Mouse (Mus musculus) lung, embryonic 14.5 days (tissue): ENCODE results near the gene Rbak. TPM values are rescaled to one million over a fixed set of nuclear protein-coding genes. Genes with fewer than 3 reads are reported as not detected.
A peak's percentile ranks its signal among the peaks of the same experiment; 100 is the strongest.
"Not testable (repeated sequence)": the region's sequence is repeated elsewhere in the genome, so short reads cannot be mapped to it uniquely, and the experiment has no call there.

ENCODE experiments used
- ATAC-seq: fragments of 200-750 bp; cut with Nextera tagmentation; 2 replicates; pipeline ENCODE4 v1.8.0; 2017; ENCODE audit warnings: mild to moderate bottlenecking, moderate TSS enrichment, moderate library complexity; ENCODE audit not compliant: insufficient read depth
- DNase-seq: peaks from one replicate; pipeline ENCODE4 v3.0.0-alpha.2; 2015
- H3K27ac ChIP-seq: fragments of 300-500 bp; sonication (generic); 2 replicates; pipeline ENCODE4 v1.5.1; 2014; ENCODE audit warnings: low read depth, mild to moderate bottlenecking, moderate library complexity
- H3K27me3 ChIP-seq: fragments of 300-500 bp; sonication (generic); 2 replicates; pipeline ENCODE4 v1.6.1; 2014; ENCODE audit warnings: low read length, control low read depth; ENCODE audit not compliant: insufficient read depth
- H3K36me3 ChIP-seq: fragments of 300-500 bp; sonication (generic); 2 replicates; pipeline ENCODE4 v1.6.1; 2014; ENCODE audit warnings: control low read depth; ENCODE audit not compliant: insufficient read depth
- H3K4me1 ChIP-seq: fragments of 300-500 bp; sonication (generic); 2 replicates; pipeline ENCODE4 v1.6.1; 2014; ENCODE audit warnings: antibody characterized with exemption, control low read depth; ENCODE audit not compliant: insufficient read depth
- H3K4me2 ChIP-seq: fragments of 300-500 bp; sonication (generic); 2 replicates; pipeline ENCODE4 v1.6.1; 2014; ENCODE audit warnings: mild to moderate bottlenecking
- H3K4me3 ChIP-seq: fragments of 300-500 bp; sonication (generic); 2 replicates; pipeline ENCODE4 v1.5.1; 2014; ENCODE audit warnings: low read depth, low read length
- H3K9ac ChIP-seq: fragments of 300-500 bp; sonication (generic); 2 replicates; pipeline ENCODE4 v1.6.1; 2014
- H3K9me3 ChIP-seq: fragments of 300-500 bp; sonication (generic); 2 replicates; pipeline ENCODE4 v1.6.1; 2016; ENCODE audit warnings: low read depth, low read length, control low read depth
- CTCF ChIP-seq: IDR thresholded peaks from 2 replicates; pipeline ENCODE4 v1.5.1; 2016; ENCODE audit warnings: antibody characterized with exemption, low read depth
- WGBS: fragments of 180-500 bp; shearing (Covaris S2); extraction: QIAGEN DNeasy Blood & Tissue Kit; methylation state at CpG from one replicate; pipeline ENCODE4 v1.1.7; 2014; 5-methylcytosine and 5-hydroxymethylcytosine counted together
- polyA plus RNA-seq: library from polyadenylated mRNA; unstranded; fragments of >200 nt; fragmentation: Nextera tagmentation; extraction: Ambion mirVana; gene quantifications from 2 replicates; pipeline ENCODE4 v1.2.1, GENCODE M21; 2014

Rbak gene
- polyA plus RNA-seq, 1 experiment from 2014 or later, result 15.5 TPM

DNA sequence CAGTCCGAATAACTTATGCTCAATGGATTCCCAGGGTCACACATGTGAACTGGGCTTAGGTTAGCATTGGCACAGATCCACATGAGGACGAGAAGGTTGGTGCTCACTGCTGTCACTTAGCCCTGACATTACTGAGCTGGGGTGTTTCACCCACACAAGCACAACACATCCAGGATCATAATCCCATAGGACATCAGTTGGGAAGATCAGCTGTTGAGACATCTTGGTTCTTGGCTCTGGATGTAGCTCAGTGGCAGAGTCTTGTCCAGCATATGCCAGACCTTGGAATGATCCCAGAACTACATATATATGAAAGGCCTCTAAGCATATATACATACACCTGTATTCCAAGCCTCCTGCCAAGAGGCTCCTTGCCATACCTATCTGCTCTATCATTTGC lies 14.6 kb upstream of the Rbak start:
- no peaks in the 10 kb centered on the region for H3K9me3 ChIP-seq
- no peak for TF ChIP-seq CTCF
- H3K4me1 ChIP-seq, result no peaks in the 10 kb centered on the region
- DNase-seq (no peak), ATAC-seq (no peak)
- no peak overlapping the region for H3K4me3 ChIP-seq
- no peaks in the 10 kb centered on the region for H3K27me3 ChIP-seq
- H3K4me2 ChIP-seq, result no peak overlapping the region
- H3K36me3 ChIP-seq, result no peaks in the 10 kb centered on the region
- no peak overlapping the region for H3K9ac ChIP-seq
- no peak overlapping the region for H3K27ac ChIP-seq
- 69% methylated on average over 2 of the region's 2 CpGs for WGBS

DNA sequence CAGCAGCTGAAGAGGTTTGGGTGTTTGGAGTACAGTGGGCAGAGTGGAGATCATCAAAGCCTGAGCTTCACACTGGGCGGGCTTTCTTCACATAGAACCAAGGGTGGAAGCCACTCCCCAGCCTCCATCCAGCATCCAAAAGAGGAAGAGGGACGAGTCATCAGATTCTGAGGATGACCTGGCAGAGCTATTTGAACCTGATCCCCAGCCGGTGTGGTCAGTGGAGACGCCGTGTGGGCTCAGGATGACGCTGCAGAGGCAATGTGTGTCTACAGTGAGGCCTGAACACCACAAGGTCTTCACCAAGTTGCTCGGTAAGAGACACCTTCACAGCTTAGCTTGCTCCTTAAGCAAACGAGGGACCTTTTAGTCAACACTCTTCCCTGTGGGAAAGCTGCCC lies 14.2 kb upstream of the Rbak start:
- H3K4me3 ChIP-seq, H3K4me1 ChIP-seq, H3K4me2 ChIP-seq, H3K27ac ChIP-seq, DNase-seq, ATAC-seq, H3K9ac ChIP-seq, H3K27me3 ChIP-seq, H3K9me3 ChIP-seq, H3K36me3 ChIP-seq: not testable (repeated sequence)
- 42% methylated on average over 8 of the region's 8 CpGs for WGBS

DNA sequence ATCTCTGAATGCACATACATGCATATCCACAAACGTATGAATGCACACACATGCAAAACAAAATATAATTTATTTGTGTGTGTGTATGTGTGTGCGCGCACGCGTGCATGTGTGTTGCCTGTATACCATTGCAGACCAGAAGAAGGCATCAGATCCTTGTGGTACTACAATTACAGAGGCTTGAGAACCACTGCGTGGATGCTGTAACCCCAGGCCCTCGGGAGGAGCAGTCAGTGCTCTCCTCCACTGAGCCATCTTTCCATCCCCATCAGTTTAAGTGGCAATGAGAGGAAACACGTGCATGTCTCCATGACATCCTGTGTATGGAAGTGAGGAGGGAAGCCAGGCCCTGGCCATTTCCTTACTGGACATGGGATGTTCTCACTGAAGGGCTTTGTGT lies 12.2 kb upstream of the Rbak start:
- no peaks in the 10 kb centered on the region for H3K4me1 ChIP-seq
- H3K36me3 ChIP-seq, result no peaks in the 10 kb centered on the region
- no peak for DNase-seq
- TF ChIP-seq CTCF, result no peak
- no peak overlapping the region for H3K4me2 ChIP-seq
- no peak overlapping the region for H3K9ac ChIP-seq
- H3K4me3 ChIP-seq, result no peak overlapping the region
- H3K9me3 ChIP-seq, result no peaks in the 10 kb centered on the region
- H3K27me3 ChIP-seq, result no peaks in the 10 kb centered on the region
- 85% methylated on average over 8 of the region's 8 CpGs for WGBS
- ATAC-seq, result no peak
- H3K27ac ChIP-seq, result no peak overlapping the region

DNA sequence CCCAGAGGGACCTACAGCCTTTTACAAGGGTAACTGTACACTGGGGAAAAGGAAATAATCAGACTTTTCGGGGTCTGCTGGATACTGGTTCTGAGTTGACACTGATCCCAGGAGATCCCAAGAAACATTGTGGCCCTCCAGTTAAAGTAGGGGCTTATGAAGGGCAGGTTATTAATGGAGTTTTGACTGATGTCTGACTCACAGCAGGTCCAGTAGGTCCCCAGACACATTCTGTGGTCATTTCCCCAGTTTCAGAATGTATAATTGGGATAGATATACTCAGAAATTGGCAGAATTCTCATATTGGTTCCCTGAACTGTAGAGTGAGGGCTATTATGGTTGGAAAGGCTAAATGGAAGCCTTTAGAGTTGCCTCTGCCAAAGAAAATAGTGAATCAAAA lies 7.4 kb upstream of the Rbak start:
- H3K9ac ChIP-seq, H3K9me3 ChIP-seq, H3K36me3 ChIP-seq, DNase-seq, ATAC-seq, H3K4me2 ChIP-seq, H3K27me3 ChIP-seq, H3K4me3 ChIP-seq, H3K4me1 ChIP-seq, H3K27ac ChIP-seq: not testable (repeated sequence)
- WGBS, result no CpG with 5 or more reads among the region's 1 CpGs

DNA sequence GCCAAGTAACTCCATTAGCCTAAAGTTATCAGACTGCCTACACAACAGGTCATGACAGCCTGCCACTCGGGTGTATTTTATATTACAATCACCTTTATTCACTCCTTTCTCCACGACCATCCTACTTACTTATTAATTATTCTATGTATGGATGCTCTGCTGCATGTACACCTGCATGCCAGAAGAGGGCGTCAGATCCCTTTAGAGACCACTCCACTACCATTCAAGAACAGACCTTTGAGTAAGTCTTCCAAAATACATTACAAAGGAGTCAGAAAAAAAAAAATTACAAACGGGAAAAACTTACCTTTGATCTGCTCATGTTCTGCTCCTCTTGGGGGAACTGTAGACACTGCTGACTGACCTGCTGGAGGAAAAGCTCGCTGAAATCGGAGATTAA lies 1.4 kb downstream of the Rbak start:
- peaks cover 39% of the 10 kb centered on the region for H3K36me3 ChIP-seq
- H3K9ac ChIP-seq, result 0 out of 2 replicates have a peak overlapping the region, but pooled peaks have one; percentile 87
- TF ChIP-seq CTCF, result peak; percentile 60
- ATAC-seq (no peak), DNase-seq (peak; percentile 59)
- 30% methylated on average over 6 of the region's 6 CpGs for WGBS
- H3K4me1 ChIP-seq, result peaks cover 7% of the 10 kb centered on the region
- no peak overlapping the region for H3K27ac ChIP-seq
- H3K27me3 ChIP-seq, result no peaks in the 10 kb centered on the region
- H3K9me3 ChIP-seq, result peaks cover 3% of the 10 kb centered on the region; the same call in 1 of the 2 replicates
- peak overlapping the region; percentile 85; the same call in 1 of the 2 replicates for H3K4me3 ChIP-seq
- H3K4me2 ChIP-seq, result peak overlapping the region; percentile 86

DNA sequence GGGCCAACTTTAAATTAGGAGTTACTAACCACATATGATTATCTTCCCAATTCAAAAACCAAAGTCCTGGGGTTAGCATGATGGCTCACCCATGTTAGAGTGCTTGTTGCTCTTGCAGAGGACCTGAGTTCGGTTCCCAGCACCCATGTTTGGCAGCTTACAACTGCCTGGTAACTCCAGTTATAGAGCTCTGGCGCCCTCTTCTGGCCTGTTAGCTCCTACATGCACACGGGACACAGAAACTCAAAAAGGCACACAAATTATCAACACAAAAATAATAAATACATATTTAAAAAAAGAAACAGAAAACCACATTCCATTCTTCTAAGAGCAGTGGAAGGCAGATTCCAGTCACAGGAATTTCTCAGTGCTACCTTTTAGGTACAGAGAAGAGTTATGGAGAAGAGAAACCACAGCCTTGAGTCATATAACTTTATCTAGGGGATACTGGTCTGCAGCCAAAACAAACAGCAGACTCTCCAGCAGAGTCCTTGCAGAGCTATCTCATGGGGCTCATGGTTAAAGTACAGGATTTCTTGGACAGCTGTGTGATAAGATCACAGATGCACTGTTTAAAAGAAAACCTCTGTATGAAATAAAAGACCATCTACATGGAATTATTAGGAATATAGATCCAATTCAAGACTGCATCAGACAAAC lies 2.9 kb downstream of the Rbak start:
- Histone ChIP-seq H3K4me3 (no peak overlapping the region), H3K27ac (no peak overlapping the region), H3K4me2 (no peak overlapping the region), H3K27me3 (no peaks in the 10 kb centered on the region), H3K9me3 (peaks cover 3% of the 10 kb centered on the region; the same call in 1 of the 2 replicates), H3K9ac (no peak overlapping the region), H3K4me1 (peaks cover 7% of the 10 kb centered on the region), H3K36me3 (peaks cover 54% of the 10 kb centered on the region)
- ATAC-seq, result no peak
- no peak for TF ChIP-seq CTCF
- 84% methylated on average over 3 of the region's 3 CpGs for WGBS
- no peak for DNase-seq

DNA sequence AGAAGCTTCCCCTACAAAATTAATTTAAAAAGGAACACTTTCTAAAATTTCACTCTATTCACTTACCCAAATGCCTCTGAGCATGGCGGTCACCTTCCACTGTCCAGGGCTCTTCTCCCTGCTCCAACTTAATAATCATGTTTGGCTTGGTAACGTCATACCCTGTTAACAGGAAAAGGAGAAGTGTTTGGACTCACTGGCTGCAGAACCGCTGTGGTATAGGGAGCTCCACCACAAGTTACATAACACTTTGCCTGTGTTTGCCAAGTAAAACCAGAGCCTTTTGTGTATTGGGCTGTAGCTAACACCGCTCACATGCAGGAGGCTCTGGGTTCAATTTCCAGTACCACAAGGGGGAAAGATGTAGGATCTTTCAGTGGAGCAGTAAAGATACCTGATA lies 4.6 kb downstream of the Rbak start:
- Histone ChIP-seq H3K27ac (no peak overlapping the region), H3K9ac (no peak overlapping the region), H3K36me3 (peaks cover 59% of the 10 kb centered on the region), H3K4me3 (no peak overlapping the region), H3K4me2 (no peak overlapping the region), H3K4me1 (peaks cover 7% of the 10 kb centered on the region), H3K27me3 (no peaks in the 10 kb centered on the region), H3K9me3 (peaks cover 3% of the 10 kb centered on the region; the same call in 1 of the 2 replicates)
- DNase-seq, result no peak
- ATAC-seq, result no peak
- 94% methylated on average over 4 of the region's 4 CpGs for WGBS
- no peak for TF ChIP-seq CTCF
